Mouse (Mus musculus): Measurements from ENCODE around the gene Igf2bp1. TPM values are rescaled to one million over a fixed set of nuclear protein-coding genes. Genes with fewer than 3 reads are reported as not detected.

Igf2bp1 gene
- polyA plus RNA-seq, 1 experiment from 2014 or later = 20.8 TPM

DNA sequence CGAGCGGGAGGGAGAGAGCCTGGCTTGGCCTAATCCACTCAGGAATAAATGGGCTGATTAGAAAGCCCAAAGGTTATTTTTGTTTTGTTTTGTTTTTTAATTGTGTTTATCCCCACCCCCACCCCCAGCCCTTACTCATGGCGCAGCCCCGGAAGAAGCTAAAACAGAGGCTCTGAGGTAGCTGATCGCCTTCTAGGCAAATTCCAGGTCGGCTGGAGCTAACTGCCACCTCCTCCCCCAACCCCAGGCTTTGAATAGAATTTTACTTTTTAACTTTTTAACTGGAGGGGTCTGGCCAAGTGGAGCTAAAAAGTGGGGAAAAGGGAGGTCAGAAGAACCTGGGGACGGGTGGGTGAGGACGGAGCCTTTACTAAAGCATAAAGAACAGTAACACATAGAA lies 15.9 kb downstream of the Igf2bp1 start:
- Histone ChIP-seq H3K9me3 (replicated peaks) (no peaks in the 10 kb centered on the region), H3K27ac (peak overlapping the region; percentile 24; the same call in 1 of the 2 replicates), H3K4me1 (replicated peaks) (peaks cover 71% of the 10 kb centered on the region), H3K4me3 (replicated peaks) (no peak overlapping the region), H3K9ac (no peak overlapping the region), H3K27me3 (no peaks in the 10 kb centered on the region), H3K4me2 (no peak overlapping the region; the same call in none of the 2 replicates), H3K36me3 (peaks cover 27% of the 10 kb centered on the region)
- WGBS (ENCODE audit: insufficient replicate concordance) = 76% methylated on average over 8 of the region's 8 CpGs
- DNase-seq (no peak), ATAC-seq (ENCODE audit: low read depth) (no peak)

DNA sequence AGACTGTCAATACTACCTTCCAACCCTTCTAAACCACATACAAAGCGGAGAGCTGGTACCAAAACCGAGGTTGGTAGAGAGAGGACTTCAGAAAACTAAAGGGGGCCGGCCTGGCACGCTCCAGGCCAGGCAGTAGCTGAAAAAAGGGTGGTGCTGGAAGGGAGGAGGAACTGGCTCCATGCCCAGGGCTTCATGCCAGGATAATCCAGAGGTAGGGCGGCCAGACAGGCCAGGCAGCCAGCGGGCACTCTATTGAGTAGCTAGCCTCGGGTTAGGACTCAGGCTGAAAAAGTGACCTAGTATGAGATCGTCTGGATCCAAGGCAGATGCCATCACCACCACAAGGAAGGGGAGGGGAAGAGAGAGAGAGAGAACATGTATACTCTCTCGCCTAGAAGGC lies 17.2 kb downstream of the Igf2bp1 start:
- H3K4me3 ChIP-seq (replicated peaks) = no peak overlapping the region
- peak overlapping the region; percentile 65 for H3K27ac ChIP-seq
- no peak for DNase-seq
- H3K27me3 ChIP-seq = no peaks in the 10 kb centered on the region
- peak overlapping the region; percentile 44 for H3K9ac ChIP-seq
- peak overlapping the region; percentile 31 for H3K4me2 ChIP-seq
- H3K9me3 ChIP-seq (replicated peaks) = no peaks in the 10 kb centered on the region
- WGBS (ENCODE audit: insufficient replicate concordance) = 56% methylated on average over 9 of the region's 9 CpGs
- no peak for ATAC-seq (ENCODE audit: low read depth)
- peaks cover 68% of the 10 kb centered on the region for H3K4me1 ChIP-seq (replicated peaks)
- H3K36me3 ChIP-seq = peaks cover 15% of the 10 kb centered on the region

DNA sequence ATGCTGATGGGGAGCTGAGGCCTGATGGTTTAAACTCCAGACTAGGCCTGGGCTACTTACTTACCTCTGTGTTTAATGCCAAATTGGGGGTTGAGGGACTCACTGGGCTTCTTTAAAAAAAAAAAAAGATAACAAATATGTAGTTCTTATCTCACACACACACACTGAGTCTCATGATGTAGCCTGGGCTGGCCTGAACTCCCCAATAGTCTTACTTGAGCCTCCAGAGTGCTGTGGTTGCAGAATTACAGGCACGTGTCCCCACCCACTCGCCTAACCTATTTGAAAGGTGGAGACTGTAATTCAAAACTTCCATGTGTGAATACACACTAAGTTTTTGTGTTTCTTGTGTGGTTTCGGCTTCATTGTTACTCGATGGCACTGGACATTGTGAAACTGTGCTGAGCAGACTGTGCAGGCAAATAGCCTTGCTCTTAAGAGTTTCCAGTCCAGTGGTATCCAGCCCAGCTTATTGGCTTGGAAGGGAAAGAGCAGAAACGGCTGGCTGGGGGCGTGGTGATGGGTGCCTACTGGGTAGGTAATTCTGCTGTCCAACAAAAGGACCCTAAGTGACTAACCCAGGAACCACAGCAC lies 17.8 kb downstream of the Igf2bp1 start:
- 28% methylated on average over 6 of the region's 6 CpGs for WGBS (ENCODE audit: insufficient replicate concordance)
- no peaks in the 10 kb centered on the region for H3K9me3 ChIP-seq (replicated peaks)
- H3K4me1 ChIP-seq (replicated peaks) = peaks cover 68% of the 10 kb centered on the region
- H3K27ac ChIP-seq = peak overlapping the region; percentile 65
- H3K4me3 ChIP-seq (replicated peaks) = no peak overlapping the region
- ATAC-seq (ENCODE audit: low read depth) = peak; percentile 77
- peaks cover 15% of the 10 kb centered on the region for H3K36me3 ChIP-seq
- peak overlapping the region; percentile 44; the same call in 1 of the 2 replicates for H3K9ac ChIP-seq
- peak; percentile 51 for DNase-seq
- H3K4me2 ChIP-seq = peak overlapping the region; percentile 31
- H3K27me3 ChIP-seq = no peaks in the 10 kb centered on the region

DNA sequence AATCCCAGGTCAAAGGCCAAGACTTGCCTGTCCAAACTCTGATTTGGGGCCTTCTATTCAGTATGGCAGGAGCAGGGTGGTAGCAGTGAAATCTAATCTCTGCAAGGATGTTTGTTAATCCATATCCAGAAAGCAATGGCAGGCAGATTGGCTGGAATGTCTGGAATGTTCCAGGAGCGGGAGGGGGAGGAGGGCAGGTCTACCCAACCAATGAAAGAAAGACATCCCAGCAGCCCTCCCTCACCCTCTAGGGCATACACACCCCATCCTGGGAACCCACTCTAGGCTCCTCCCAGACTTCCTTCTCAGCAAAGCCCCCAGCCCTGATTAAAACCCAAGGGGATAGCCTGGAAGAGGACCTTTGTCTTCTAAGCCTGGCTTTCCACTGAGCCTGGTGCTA lies 23.3 kb downstream of the Igf2bp1 start:
- WGBS (ENCODE audit: insufficient replicate concordance) = 70% methylated on average over 1 of the region's 1 CpGs
- H3K27ac ChIP-seq = peak overlapping the region; percentile 47
- H3K4me3 ChIP-seq (replicated peaks) = no peak overlapping the region

DNA sequence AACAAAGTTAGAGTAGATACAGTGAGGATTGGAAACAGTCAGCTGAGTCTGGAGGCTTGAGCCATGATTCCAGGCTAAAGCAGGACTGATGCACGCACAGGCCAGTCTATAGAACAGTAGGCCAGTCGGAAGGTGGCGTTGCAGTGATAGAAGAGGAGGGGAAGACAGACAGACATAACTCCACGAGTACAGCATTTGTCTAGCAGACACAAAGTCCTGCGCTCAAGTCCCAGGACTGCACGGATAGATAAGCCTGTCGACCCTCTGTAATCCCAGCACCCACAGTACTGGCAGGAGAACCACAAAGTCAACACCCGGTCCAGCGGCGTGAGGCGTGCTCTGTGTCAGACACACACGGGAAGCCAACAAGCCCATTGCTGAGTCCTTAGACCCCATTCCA lies 23.9 kb downstream of the Igf2bp1 start:
- Histone ChIP-seq H3K9ac (peak overlapping the region; percentile 17; the same call in 1 of the 2 replicates), H3K4me3 (replicated peaks) (no peak overlapping the region), H3K27ac (peak overlapping the region; percentile 47), H3K9me3 (replicated peaks) (no peaks in the 10 kb centered on the region), H3K4me2 (peak overlapping the region; percentile 29), H3K4me1 (replicated peaks) (peaks cover 29% of the 10 kb centered on the region), H3K36me3 (peaks cover 29% of the 10 kb centered on the region), H3K27me3 (no peaks in the 10 kb centered on the region)
- DNase-seq (peak; percentile 34), ATAC-seq (ENCODE audit: low read depth) (peak; percentile 68)
- 14% methylated on average over 12 of the region's 12 CpGs for WGBS (ENCODE audit: insufficient replicate concordance)

More for the DNA sequence above, 23.3 kb downstream of the Igf2bp1 start:
- H3K9ac ChIP-seq = no peak overlapping the region
- no peaks in the 10 kb centered on the region for H3K9me3 ChIP-seq (replicated peaks)
- no peak for DNase-seq
- H3K4me2 ChIP-seq = peak overlapping the region; percentile 29
- 0 out of 2 replicates have a peak, but pooled peaks have one; percentile 33 for ATAC-seq (ENCODE audit: low read depth)
- H3K27me3 ChIP-seq = no peaks in the 10 kb centered on the region
- H3K36me3 ChIP-seq = peaks cover 30% of the 10 kb centered on the region
- H3K4me1 ChIP-seq (replicated peaks) = peaks cover 34% of the 10 kb centered on the region

DNA sequence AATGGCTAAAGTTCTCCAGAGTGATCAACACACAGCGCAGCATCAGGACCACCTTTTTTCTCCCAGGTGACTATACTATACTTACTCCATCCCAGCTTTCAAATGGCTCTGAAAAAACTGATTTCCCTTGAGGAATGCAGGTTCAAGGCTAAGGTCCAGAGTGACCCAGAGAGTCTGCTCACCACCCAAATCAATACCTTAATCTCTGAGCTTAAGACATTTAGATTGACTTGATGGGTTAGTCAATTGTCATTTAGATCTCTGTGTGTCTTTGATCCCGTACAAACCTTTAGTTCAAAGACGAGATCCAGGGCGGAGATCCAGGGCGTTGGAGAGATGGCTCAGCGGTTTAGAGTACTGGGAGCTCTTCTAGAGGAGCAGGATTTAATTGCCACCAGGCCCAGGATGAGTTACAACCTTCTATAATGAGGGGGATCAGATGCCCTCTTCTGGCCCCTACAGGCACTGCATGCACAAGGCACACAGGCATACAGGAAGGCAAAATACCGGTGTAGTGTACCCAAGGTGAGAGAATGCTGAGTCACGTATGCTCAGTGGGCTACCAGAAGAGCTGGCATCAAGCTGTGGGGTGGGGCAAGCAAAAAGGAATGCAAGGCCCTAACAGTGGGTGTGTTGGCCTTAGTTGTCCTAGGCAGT lies 24.9 kb downstream of the Igf2bp1 start:
- Histone ChIP-seq H3K36me3 (peaks cover 35% of the 10 kb centered on the region), H3K4me2 (no peak overlapping the region), H3K27ac (no peak overlapping the region), H3K4me3 (replicated peaks) (no peak overlapping the region), H3K27me3 (no peaks in the 10 kb centered on the region), H3K9ac (no peak overlapping the region), H3K4me1 (replicated peaks) (peaks cover 29% of the 10 kb centered on the region), H3K9me3 (replicated peaks) (no peaks in the 10 kb centered on the region)
- 61% methylated on average over 8 of the region's 8 CpGs for WGBS (ENCODE audit: insufficient replicate concordance)
- DNase-seq (peak; percentile 57), ATAC-seq (ENCODE audit: low read depth) (peak; percentile 64)

DNA sequence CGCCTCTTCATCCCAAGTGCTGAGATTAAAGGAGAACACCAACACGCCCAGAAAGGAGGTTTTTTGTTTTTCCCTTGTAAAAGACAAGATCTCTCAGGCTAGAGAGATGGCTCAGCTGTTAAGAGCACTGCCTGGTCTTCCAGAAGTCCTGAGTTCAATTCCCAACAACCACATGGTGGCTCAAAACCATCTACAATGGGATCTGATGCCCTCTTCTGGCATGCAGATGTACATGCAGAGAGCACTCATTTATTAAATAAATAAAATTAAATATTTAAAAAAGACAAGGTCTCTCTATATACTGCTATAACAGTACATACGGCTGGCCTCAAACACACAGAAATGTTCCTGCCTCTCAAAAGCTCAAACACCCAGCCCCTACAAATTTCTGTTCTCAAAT lies 27.3 kb downstream of the Igf2bp1 start:
- WGBS (ENCODE audit: insufficient replicate concordance) = 78% methylated on average over 3 of the region's 3 CpGs
- Histone ChIP-seq H3K27me3 (no peaks in the 10 kb centered on the region), H3K27ac (no peak overlapping the region), H3K4me2 (no peak overlapping the region), H3K36me3 (peaks cover 55% of the 10 kb centered on the region), H3K9me3 (replicated peaks) (no peaks in the 10 kb centered on the region), H3K4me3 (replicated peaks) (no peak overlapping the region), H3K9ac (no peak overlapping the region), H3K4me1 (replicated peaks) (peaks cover 26% of the 10 kb centered on the region)
- ATAC-seq (ENCODE audit: low read depth) (no peak), DNase-seq (no peak)

DNA sequence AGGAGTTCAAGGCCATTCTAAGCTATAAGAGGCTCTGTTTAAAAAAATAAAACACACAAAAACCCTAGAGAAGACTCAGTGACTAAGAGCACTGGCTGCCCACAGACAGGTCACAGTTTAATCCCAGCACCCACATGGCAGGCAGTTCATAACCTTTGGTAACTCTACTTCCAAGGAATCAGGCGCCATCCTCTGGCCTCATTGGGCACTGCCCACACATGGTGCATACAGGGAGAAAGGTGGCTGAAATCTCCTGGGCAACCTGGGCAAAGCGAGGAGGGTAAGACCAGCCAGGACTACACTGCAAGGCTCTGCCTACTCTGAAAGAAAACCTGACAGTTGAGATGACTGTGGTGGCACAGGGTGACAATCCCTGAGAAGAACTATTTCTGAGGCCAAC lies 29.4 kb downstream of the Igf2bp1 start:
- ATAC-seq (ENCODE audit: low read depth) = no peak
- Histone ChIP-seq H3K9ac (no peak overlapping the region), H3K27me3 (no peaks in the 10 kb centered on the region), H3K36me3 (peaks cover 73% of the 10 kb centered on the region), H3K27ac (no peak overlapping the region), H3K4me3 (replicated peaks) (no peak overlapping the region), H3K4me2 (no peak overlapping the region), H3K9me3 (replicated peaks) (no peaks in the 10 kb centered on the region), H3K4me1 (replicated peaks) (peaks cover 4% of the 10 kb centered on the region)
- DNase-seq = no peak
- WGBS (ENCODE audit: insufficient replicate concordance) = 76% methylated on average over 2 of the region's 2 CpGs

DNA sequence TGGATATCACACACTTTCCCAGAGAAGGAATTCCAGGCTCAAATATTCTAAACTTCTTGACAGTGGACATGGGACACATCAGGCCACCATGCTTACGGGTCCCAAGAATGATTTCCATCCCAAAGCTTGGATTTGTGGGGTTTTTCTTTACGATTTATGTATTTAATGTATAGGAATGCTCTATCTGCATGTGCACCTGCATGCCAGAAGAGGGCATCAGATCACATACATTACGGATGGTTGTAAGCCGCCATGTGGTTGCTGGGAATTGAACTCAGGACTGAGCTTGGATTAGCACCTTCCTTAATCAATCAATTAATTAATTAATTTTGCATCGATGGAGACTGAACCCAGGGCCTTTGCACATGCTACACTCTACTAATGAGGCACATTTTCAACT lies 30.0 kb downstream of the Igf2bp1 start:
- Histone ChIP-seq H3K27me3 (no peaks in the 10 kb centered on the region), H3K4me1 (replicated peaks) (no peaks in the 10 kb centered on the region), H3K4me3 (replicated peaks) (no peak overlapping the region), H3K36me3 (peaks cover 78% of the 10 kb centered on the region), H3K4me2 (no peak overlapping the region), H3K9me3 (replicated peaks) (no peaks in the 10 kb centered on the region), H3K9ac (no peak overlapping the region), H3K27ac (no peak overlapping the region)
- WGBS (ENCODE audit: insufficient replicate concordance) = 79% methylated on average over 5 of the region's 5 CpGs
- DNase-seq (no peak), ATAC-seq (ENCODE audit: low read depth) (no peak)

DNA sequence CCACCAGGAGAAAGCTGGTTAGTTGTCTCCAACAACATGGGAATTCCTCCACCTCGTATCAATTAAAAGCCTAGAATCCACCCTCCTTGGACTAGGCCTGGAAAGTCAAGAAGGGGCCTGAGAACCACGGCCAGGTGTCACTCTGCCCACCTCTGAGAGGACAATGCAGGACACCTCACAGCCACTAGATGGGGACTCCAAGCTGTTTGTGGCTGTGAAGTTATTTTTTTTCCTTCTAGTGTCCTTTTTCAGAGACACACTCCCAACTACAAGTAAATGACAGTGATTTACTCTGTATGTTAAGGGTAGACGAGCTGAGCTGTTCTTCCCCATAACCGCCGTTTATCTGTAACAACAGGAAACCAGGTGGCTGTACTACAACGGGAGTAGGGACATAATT lies 32.6 kb downstream of the Igf2bp1 start:
- H3K9ac ChIP-seq = no peak overlapping the region

DNA sequence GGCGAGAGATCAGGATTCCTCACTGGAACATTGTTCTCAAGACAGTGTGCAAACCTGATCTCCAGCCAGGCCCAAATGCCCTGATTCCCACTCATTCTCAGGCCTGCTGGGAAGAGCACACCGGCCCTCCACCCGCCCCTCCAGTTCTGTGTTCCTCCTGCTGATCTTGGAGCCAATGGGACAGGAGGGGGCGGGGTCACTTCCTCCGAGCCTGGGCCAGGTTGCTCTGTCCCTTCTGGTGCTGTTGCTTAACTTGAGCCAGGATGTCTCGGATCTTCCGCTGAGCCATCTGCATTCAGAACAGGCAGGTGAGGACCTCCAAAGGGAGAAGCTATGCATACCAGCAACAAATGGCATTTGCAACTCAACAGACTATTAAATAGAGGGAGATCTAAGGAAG lies 42.4 kb downstream of the Igf2bp1 start:
- no peak for ATAC-seq (ENCODE audit: low read depth)
- Histone ChIP-seq H3K4me1 (replicated peaks) (no peaks in the 10 kb centered on the region), H3K9me3 (replicated peaks) (no peaks in the 10 kb centered on the region), H3K36me3 (peaks cover 89% of the 10 kb centered on the region), H3K4me3 (replicated peaks) (no peak overlapping the region), H3K27me3 (no peaks in the 10 kb centered on the region), H3K27ac (no peak overlapping the region), H3K9ac (no peak overlapping the region), H3K4me2 (no peak overlapping the region)
- WGBS (ENCODE audit: insufficient replicate concordance) = 72% methylated on average over 7 of the region's 7 CpGs
- DNase-seq = no peak

More for the DNA sequence above, 32.6 kb downstream of the Igf2bp1 start:
- Histone ChIP-seq H3K4me1 (replicated peaks) (no peaks in the 10 kb centered on the region), H3K36me3 (peaks cover 91% of the 10 kb centered on the region), H3K4me3 (replicated peaks) (no peak overlapping the region), H3K27ac (no peak overlapping the region), H3K4me2 (no peak overlapping the region), H3K27me3 (no peaks in the 10 kb centered on the region), H3K9me3 (replicated peaks) (no peaks in the 10 kb centered on the region)
- WGBS (ENCODE audit: insufficient replicate concordance) = 63% methylated on average over 6 of the region's 6 CpGs
- DNase-seq (no peak), ATAC-seq (ENCODE audit: low read depth) (no peak)

DNA sequence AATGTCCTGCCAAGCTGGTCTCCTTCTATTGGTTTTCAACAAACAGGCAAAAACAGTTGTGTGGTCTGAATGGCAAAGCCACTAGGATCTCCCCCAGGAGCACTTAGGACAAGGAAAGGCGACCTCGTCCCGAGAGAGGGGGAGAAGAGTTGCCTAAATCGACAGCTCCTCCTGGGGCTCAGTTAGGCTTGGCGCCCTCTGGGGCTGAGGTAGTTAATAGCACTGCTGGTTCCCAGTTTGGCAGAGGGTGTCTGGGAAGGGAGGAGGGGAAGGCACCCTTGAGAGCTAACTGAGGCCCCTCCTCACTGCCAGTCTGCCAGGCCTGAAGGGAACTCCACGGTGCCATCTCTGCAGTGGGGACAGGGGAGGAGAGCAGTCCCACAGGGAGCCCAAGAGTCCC lies 46.6 kb downstream of the Igf2bp1 start:
- Histone ChIP-seq H3K9ac (no peak overlapping the region), H3K4me3 (replicated peaks) (no peak overlapping the region), H3K4me2 (no peak overlapping the region), H3K27me3 (no peaks in the 10 kb centered on the region), H3K27ac (no peak overlapping the region), H3K4me1 (replicated peaks) (no peaks in the 10 kb centered on the region), H3K36me3 (peaks cover 48% of the 10 kb centered on the region), H3K9me3 (replicated peaks) (no peaks in the 10 kb centered on the region)
- 75% methylated on average over 6 of the region's 6 CpGs for WGBS (ENCODE audit: insufficient replicate concordance)
- no peak for ATAC-seq (ENCODE audit: low read depth)
- DNase-seq = no peak

Measured in liver, embryonic 13.5 days (tissue).